Mouse (Mus musculus): ENCODE measurements at regions not wholly inside any gene's neighbourhood (a gene's known extent, or its start where the extent isn't known, plus 50 kb on each side); places are given as distances from the start of the nearest gene placed in this dataset.

DNA sequence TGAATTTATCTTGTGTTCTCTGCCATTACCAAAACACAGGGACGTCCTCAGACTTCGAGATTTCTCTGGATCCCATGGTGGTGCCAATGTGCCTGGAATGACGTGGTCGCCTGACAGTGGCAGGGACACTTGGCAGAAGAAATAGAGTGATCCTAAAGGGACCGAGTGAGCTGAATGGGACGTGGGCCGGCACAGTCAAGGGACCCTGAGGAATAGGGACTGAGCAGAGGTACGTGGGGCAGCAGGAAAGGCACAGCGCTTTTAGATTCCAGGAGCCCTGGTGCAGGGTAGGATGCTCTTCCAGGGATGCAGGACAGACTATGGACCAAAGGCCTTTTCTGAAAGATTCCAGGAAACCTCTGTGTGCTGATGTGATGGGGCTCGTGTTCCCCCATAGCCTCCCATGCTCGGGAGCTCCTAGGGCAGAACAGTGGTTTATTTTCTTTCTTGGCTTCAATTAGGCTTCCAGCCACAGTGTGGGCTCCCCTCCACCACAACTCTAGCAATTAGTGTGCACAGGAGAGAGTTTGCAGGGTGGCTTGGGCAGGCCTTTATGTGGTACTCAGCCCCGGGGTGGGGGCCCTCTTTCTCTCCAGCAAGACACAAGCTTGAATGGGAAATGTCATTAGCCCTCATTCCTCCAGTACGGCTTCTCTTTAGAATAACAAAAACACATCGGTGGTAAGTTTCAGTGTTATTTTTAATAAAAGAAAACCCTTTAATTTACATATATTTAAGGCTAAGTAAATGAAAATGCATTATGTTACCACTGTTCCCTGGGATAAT lies 143.0 kb upstream of the A230072I06Rik start:
- no peaks in the 10 kb centered on the region for H3K79me2 ChIP-seq (ENCODE audit: control insufficient read depth, insufficient read depth, low read length, poor library complexity)
- TF ChIP-seq MAZ (IDR thresholded peaks at IDR 0.05; ENCODE audit: low read depth, low read length) (no peak), TAL1 (IDR thresholded peaks at IDR 0.05; ENCODE audit: low read length) (no peak), MAX (IDR thresholded peaks at IDR 0.05; ENCODE audit: low read length) (no peak), RCOR1 (IDR thresholded peaks at IDR 0.05; ENCODE audit: low read depth, low read length) (no peak), ZKSCAN1 (IDR thresholded peaks at IDR 0.05; ENCODE audit: low read depth, low read length) (no peak), CHD2 (IDR thresholded peaks at IDR 0.05; ENCODE audit: low read length) (no peak)
- DNase-seq (ENCODE audit: low read depth, low spot score) = no peak
- no peaks in the 10 kb centered on the region for H3K9me3 ChIP-seq (replicated peaks; ENCODE audit: insufficient read depth, low read length)
- no peak overlapping the region for H3K9ac ChIP-seq (ENCODE audit: control insufficient read depth, low read depth, low read length, poor library complexity, severe bottlenecking)
- H3K27me3 ChIP-seq (ENCODE audit: control insufficient read depth in 1 of 2, insufficient read depth in 2 of 2, low read length in 2 of 2) = no peaks in the 10 kb centered on the region
- H3K27ac ChIP-seq (ENCODE audit: control insufficient read depth, low read depth, low read length) = no peak overlapping the region
- H3K4me1 ChIP-seq (ENCODE audit: control insufficient read depth in 1 of 2, insufficient read depth in 2 of 2, low read length in 2 of 2) = no peaks in the 10 kb centered on the region
- H3K36me3 ChIP-seq (ENCODE audit: control insufficient read depth in 1 of 2, insufficient read depth in 2 of 2, low read length in 2 of 2) = no peaks in the 10 kb centered on the region
- H3K4me3 ChIP-seq (ENCODE audit: control insufficient read depth in 1 of 2, insufficient read depth in 1 of 2, low read depth in 2 of 2, low read length in 2 of 2) = no peak overlapping the region

DNA sequence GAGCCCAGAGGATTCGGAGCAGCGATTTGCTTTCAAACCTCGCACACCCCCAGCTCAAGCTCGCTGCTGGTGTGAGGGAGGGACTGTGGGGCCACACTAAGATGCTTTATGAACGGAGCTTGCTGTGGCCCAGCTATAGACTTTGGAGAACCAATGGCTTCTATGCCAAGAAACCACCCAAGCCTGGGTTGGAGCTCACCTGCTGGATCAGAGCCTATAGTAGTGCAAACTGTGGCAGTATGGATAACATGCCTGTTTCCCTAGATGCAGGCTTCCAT lies 142.5 kb upstream of the A230072I06Rik start:
- no peaks in the 10 kb centered on the region for H3K4me1 ChIP-seq (ENCODE audit: control insufficient read depth in 1 of 2, insufficient read depth in 2 of 2, low read length in 2 of 2)
- H3K27me3 ChIP-seq (ENCODE audit: control insufficient read depth in 1 of 2, insufficient read depth in 2 of 2, low read length in 2 of 2) = no peaks in the 10 kb centered on the region
- DNase-seq (ENCODE audit: low read depth, low spot score) = no peak
- no peak overlapping the region for H3K4me3 ChIP-seq (ENCODE audit: control insufficient read depth in 1 of 2, insufficient read depth in 1 of 2, low read depth in 2 of 2, low read length in 2 of 2)
- TF ChIP-seq E2F4 (IDR thresholded peaks at IDR 0.05; ENCODE audit: borderline replicate concordance, low read depth, low read length) (no peak), RAD21 (IDR thresholded peaks at IDR 0.05; ENCODE audit: low read depth, low read length) (no peak), RCOR1 (IDR thresholded peaks at IDR 0.05; ENCODE audit: low read depth, low read length) (no peak), BHLHE40 (IDR thresholded peaks at IDR 0.05; ENCODE audit: borderline replicate concordance, low read depth, low read length) (no peak), ZC3H11A (IDR thresholded peaks at IDR 0.05; ENCODE audit: low read depth, low read length) (no peak), CHD1 (IDR thresholded peaks at IDR 0.05; ENCODE audit: low read depth, low read length) (no peak), POLR2AphosphoS2 (IDR thresholded peaks at IDR 0.05; ENCODE audit: low read length) (no peak), GABPA (IDR thresholded peaks at IDR 0.05; ENCODE audit: low read depth, low read length) (no peak), JUND (IDR thresholded peaks at IDR 0.05; ENCODE audit: low read depth, low read length) (no peak), NRF1 (IDR thresholded peaks at IDR 0.05; ENCODE audit: insufficient read depth, low read depth, low read length, poor library complexity, severe bottlenecking) (no peak), SIN3A (IDR thresholded peaks at IDR 0.05; ENCODE audit: low read length) (no peak), MAX (IDR thresholded peaks at IDR 0.05; ENCODE audit: low read length) (no peak), CHD2 (IDR thresholded peaks at IDR 0.05; ENCODE audit: low read length) (no peak), HCFC1 (IDR thresholded peaks at IDR 0.05; ENCODE audit: low read depth, low read length) (no peak), TBP (IDR thresholded peaks at IDR 0.05; ENCODE audit: low read depth, low read length) (no peak), GATA1 (IDR thresholded peaks at IDR 0.05; ENCODE audit: low read depth, low read length) (no peak), ZMIZ1 (IDR thresholded peaks at IDR 0.05; ENCODE audit: low read depth, low read length) (no peak), CTCF (IDR thresholded peaks at IDR 0.05 in 2 of 3, conservative IDR thresholded peaks at IDR 0.05 in 1 of 3; ENCODE audit: control insufficient read depth in 1 of 3, insufficient read depth in 1 of 3, low read depth in 2 of 3, low read length in 3 of 3, poor library complexity in 1 of 3, severe bottlenecking in 1 of 3) (no peak)
- H3K79me2 ChIP-seq (ENCODE audit: control insufficient read depth, insufficient read depth, low read length, poor library complexity) = no peaks in the 10 kb centered on the region
- H3K27ac ChIP-seq (ENCODE audit: control insufficient read depth, low read depth, low read length) = no peak overlapping the region
- H3K36me3 ChIP-seq (ENCODE audit: control insufficient read depth in 1 of 2, insufficient read depth in 2 of 2, low read length in 2 of 2) = no peaks in the 10 kb centered on the region
- H3K9ac ChIP-seq (ENCODE audit: control insufficient read depth, low read depth, low read length, poor library complexity, severe bottlenecking) = no peak overlapping the region
- H3K9me3 ChIP-seq (replicated peaks; ENCODE audit: insufficient read depth, low read length) = no peaks in the 10 kb centered on the region

All from MEL (cell line).